Mouse (Mus musculus) lung, postnatal 0 days (tissue): ENCODE data around the gene Golgb1.

Experiments used
- CTCF ChIP-seq: IDR thresholded peaks from 2 replicates; pipeline ENCODE4 v1.5.1; 2016; ENCODE audit warnings: antibody characterized with exemption, mild to moderate bottlenecking
- EP300 ChIP-seq: IDR thresholded peaks from 2 replicates; pipeline ENCODE4 v1.6.1; 2016; ENCODE audit warnings: antibody characterized with exemption, mild to moderate bottlenecking, control low read depth

GRCm38 (mm10) chr16:36827611-36828053, 47.3 kb upstream of the Golgb1 start:
- TF ChIP-seq CTCF (no peak), EP300 (no peak)
